Mouse (Mus musculus) cerebellum, adult 9-10 months (tissue): Measurements from ENCODE around the gene Nfkbib.

Source experiments
- DNase-seq: peaks from one replicate; pipeline ENCODE4 v3.0.0; 2022

The Nfkbib gene

DNA sequence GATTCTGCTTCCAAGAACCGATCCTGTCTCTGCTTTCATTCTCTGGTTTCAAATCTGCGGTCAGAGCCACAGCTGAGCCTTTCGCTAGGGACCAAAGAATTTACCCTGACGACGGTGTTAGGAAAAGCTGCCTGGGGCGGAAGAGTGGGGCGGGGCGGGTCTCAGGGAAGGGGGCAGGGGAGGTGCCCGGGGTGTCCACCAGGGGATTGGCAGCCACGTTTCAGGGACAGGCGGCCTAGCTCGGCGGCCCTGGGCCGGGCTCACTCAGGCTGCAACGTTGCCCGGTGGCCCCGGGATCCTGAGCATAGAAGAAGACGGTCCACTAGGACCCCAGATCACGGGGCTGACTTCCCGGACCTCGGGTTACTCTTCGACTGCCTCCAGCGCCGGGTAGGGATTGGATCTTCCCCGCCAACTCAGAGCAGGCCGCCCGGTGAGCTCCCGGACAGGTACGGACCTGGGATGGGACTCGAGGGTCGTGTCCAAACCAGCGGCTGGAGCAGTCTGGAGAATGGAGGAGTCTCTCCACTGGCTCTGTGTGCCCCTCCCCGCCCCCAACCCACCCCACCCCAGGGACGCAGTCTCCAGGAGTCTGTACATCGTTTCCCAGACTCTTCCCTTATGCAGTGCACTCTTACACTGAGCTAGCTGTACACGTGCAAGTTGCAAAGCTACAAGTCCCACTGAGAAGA, 50.6 kb downstream of the Nfkbib start, which contains the start of gene Fbxo17:
TSS of gene Fbxo17 (plus strand) at position 215 of the 692 bp plus-strand sequence.
- no peak for DNase-seq

DNA sequence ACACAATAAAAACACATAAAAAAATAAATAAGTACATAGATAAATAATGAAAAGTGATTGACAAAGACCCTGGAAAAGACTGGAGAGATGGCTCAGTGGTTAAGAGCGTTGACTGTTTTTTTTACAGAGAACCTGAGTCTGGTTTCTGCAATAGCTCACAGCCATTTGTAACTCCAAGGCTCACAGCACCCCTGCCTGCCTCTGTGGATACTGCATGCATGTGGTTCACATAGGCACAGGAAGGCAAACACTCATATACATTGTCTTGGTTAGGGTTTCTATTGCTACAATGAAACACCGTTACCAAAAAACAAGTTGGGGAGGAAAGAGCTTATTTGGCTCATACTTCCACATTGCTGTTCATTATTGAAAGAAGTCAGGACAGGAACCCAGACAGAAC, 51.7 kb downstream of the Nfkbib start:
- no peak for DNase-seq

DNA sequence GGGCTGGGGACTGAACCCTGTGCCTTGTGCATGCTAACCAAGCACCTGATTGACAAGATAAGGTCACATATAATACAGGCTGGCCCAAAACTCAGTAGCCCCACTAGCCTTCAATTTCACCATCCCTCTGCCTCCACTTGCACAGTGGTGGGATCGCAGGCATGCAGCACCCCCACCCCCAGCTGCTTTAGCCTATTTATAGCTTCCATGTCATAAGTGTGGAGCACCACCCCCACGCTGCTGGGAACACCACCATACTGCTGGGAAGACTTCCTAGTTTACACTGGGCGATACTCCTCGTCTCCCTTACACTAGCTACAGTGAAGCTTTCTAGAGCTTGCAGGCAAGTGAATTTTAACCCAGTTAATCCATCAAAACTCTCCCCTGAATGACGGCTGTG, 52.6 kb downstream of the Nfkbib start:
- DNase-seq = no peak

DNA sequence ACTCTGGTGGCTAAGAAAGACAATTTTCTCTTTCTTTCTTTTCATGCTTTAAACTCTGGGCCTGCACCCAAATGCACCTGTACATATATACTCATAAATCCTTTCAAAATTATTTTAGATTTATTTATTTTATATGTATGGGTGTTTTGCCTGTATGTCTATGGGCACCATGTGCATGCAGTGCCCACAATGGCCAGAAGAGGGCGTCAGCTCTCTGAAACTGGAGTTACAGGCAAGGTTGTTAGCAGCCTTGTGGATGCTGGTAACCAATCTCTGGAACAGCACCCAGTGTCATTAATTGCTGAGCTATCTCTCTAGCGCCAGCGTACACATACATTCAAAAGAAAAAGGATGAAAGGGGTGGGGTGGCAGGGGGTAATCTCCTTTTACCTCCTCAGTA, 56.4 kb downstream of the Nfkbib start:
- DNase-seq = no peak

DNA sequence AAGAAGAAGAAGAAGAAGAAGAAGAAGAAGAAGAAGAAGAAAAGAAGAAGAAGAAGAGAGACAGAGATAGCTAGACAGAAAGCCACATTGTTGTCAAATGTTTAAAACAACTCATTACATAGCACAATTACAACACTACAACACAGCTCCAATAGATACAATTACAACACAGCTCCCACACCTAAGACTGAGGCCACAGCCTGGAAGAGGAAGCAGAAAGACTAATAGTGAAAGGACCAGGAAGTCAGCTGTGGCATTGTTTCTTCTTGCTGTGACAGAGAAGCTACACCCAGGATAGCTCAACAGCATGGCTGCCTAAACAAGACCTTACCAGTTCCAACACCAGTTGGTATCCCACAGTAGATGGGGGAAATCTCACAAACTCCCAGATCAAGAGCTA, 57.9 kb downstream of the Nfkbib start:
- no peak for DNase-seq
